Mouse (Mus musculus): ENCODE measurements around the gene Ern1.

DNA sequence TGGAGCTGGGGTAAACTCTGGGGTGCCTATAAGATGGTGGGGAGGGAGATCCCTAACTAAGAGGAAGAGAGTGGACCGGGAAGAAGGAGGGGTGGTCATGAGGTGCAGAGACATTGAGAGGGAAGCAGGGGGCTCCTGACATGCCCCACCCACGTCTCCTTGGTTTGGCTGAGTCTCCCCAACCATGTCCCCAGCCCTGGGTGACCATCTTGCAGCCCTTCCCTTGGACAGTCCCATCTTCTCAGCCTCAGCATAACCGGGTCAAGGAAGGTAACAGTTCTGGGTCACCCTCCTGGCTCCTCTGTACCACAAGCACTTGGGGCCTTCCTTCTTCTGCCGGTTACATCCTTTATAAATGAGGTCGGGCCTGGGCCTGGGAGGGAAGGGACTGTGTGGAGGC, 112.7 kb downstream of the Ern1 start:
- TF ChIP-seq CTCF (IDR thresholded peaks at IDR 0.05; ENCODE audit: control insufficient read depth, insufficient read depth, insufficient replicate concordance, low read depth, low read length), result no peak
- no peak for TF ChIP-seq POLR2A (IDR thresholded peaks at IDR 0.05; ENCODE audit: control insufficient read depth, low read depth, low read length)
